Mouse (Mus musculus): ENCODE data around the gene Rptor.

The Rptor gene

GRCm38 (mm10) chr11:119689936-119690335 lies 87.2 kb downstream of the Rptor start:
- DNase-seq (ENCODE audit: low read depth): no peak

- peak; percentile 40 for DNase-seq (ENCODE audit: low read depth)
Observed at GRCm38 (mm10) chr11:119692196-119692910, 89.6 kb downstream of the Rptor start.

- DNase-seq (ENCODE audit: low read depth): no peak
Observed at GRCm38 (mm10) chr11:119692911-119693261, 90.2 kb downstream of the Rptor start.

- DNase-seq (ENCODE audit: low read depth): no peak
Observed at GRCm38 (mm10) chr11:119694146-119694860, 91.6 kb downstream of the Rptor start.

GRCm38 (mm10) chr11:119696401-119696800 lies 93.7 kb downstream of the Rptor start:
- DNase-seq (ENCODE audit: low read depth): no peak

- DNase-seq (ENCODE audit: low read depth): no peak
Observed at GRCm38 (mm10) chr11:119705381-119706066, 102.8 kb downstream of the Rptor start.

GRCm38 (mm10) chr11:119707259-119707658 lies 104.6 kb downstream of the Rptor start:
- no peak for DNase-seq (ENCODE audit: low read depth)

GRCm38 (mm10) chr11:119709239-119709638 lies 106.5 kb downstream of the Rptor start:
- DNase-seq (ENCODE audit: low read depth): no peak

- DNase-seq (ENCODE audit: low read depth): no peak
Observed at GRCm38 (mm10) chr11:119710338-119710737, 107.6 kb downstream of the Rptor start.

- DNase-seq (ENCODE audit: low read depth): no peak
Observed at GRCm38 (mm10) chr11:119710822-119711221, 108.1 kb downstream of the Rptor start.

GRCm38 (mm10) chr11:119715437-119715836 lies 112.7 kb downstream of the Rptor start:
- DNase-seq (ENCODE audit: low read depth): no peak

GRCm38 (mm10) chr11:119715841-119716596 lies 113.3 kb downstream of the Rptor start:
- no peak for DNase-seq (ENCODE audit: low read depth)

GRCm38 (mm10) chr11:119718115-119718514 lies 115.4 kb downstream of the Rptor start:
- DNase-seq (ENCODE audit: low read depth): no peak

GRCm38 (mm10) chr11:119720101-119721048 lies 117.7 kb downstream of the Rptor start:
- no peak for DNase-seq (ENCODE audit: low read depth)

- no peak for DNase-seq (ENCODE audit: low read depth)
Observed at GRCm38 (mm10) chr11:119724709-119725108, 122.0 kb downstream of the Rptor start.

GRCm38 (mm10) chr11:119731382-119731781 lies 128.7 kb downstream of the Rptor start:
- no peak for DNase-seq (ENCODE audit: low read depth)

- no peak for DNase-seq (ENCODE audit: low read depth)
Observed at GRCm38 (mm10) chr11:119732362-119732761, 129.7 kb downstream of the Rptor start.

- no peak for DNase-seq (ENCODE audit: low read depth)
Observed at GRCm38 (mm10) chr11:119732961-119733656, 130.4 kb downstream of the Rptor start.

- DNase-seq (ENCODE audit: low read depth): no peak
Observed at GRCm38 (mm10) chr11:119733657-119733990, 130.9 kb downstream of the Rptor start.

- DNase-seq (ENCODE audit: low read depth): no peak
Observed at GRCm38 (mm10) chr11:119735152-119735551, 132.4 kb downstream of the Rptor start.

Data from naive thymus-derived CD4-positive, alpha-beta T cell, adult 2 months (primary cell).